Mouse (Mus musculus) CD8-positive naive resting alpha-beta T cell, adult 2 months (primary cell): ENCODE data around the gene Mob3a.
"Not testable (repeated sequence)": the region's sequence is repeated elsewhere in the genome, so short reads cannot be mapped to it uniquely, and the experiment has no call there.

Experiments
- DNase-seq, 2 experiments: peaks; one replicate each; pipeline ENCODE4 v3.0.0; 2022; ENCODE audit warnings: low read depth in 2 of 2, low spot score in 2 of 2

The Mob3a gene

DNA sequence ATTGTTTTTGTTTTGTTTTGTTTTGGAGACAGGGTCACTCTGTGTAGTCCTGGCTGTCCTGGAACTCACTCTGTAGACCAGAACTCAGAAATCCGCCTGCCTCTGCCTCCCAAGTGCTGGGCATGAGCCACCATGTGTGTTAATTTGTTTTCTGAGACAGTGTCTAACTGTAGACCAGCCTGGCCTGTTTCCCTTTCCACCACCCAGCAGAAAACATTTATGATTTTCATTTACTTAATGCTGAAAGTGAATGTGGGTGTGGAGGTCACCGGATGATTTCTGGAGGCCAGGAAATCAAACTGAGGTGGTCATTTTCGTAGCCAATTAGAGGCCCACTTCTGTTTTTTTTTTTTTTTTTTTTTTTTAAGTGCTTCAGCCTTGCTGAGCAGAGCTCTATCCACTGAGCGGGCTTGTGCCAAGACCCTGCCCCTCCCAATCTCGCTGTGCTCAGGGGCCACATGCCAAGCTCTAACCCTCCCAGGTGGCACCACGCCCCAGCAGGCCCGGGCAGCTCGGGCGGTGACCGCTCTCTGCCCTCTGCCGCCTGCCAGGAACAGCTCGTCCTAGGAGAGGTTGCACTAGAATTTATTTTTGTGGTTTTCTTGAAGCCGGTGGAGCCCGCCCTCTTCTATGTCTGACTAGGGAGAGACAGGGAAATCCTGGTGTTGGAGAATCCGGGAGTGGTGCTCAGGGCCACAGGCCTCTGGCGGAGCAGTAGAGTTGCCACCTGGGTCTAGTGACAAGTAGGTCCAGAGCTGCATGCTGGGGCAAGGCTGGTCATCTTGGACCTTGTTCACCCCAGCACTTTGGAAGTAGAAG is 37.4 kb downstream of the Mob3a start:
- DNase-seq = no peak

DNA sequence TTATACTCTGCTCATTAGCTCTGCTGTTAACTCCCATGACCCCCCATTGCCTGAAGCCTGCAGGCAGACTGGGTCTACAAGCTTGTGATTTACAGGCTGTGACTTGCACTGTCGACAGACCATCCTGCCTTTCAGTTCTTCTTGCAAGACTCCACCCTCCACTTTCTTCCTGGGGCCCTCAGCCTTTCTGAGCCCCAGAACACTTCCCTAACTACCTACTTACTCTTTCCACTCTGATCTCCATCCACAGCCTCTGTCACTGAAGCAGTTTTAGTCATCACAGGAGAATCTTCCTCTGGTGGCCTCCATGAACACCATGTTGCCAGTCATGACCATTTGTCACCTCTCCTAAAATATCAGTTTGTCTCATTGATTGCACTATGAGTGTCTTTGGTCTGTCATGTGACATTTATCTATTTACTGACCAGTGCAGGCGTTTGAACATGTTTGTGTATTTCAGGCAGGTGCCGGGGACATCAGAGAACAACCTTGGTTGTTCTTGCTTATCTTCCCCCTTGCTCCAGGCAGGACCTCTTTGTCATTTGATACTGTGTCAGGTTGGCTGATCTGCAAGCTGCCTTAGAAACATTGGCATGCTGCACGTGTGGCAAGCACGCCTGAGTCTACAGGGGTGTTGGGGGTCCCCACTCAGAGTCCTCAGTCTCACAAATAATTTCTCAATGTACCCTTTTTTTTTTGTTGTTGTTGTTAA is 38.1 kb downstream of the Mob3a start:
- DNase-seq = no peak

DNA sequence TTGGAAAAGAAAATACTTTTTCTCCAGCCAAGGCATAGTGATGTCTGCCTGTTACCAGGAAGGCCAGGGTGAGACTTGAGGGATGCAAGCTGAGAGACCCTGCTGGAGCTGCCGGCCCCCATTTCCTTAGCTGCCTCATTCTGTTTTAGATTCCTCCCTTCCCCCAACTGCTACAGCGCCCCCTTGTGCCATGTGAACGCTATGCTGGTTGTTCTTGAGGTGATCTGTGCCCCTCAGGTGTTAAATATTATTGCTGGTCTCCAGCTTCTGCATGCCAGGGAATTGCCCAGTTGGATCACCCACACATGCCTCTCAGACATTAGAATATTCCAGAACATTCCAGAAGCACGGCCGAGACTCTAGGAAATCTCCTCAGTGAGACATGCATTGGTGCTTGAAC is 40.6 kb downstream of the Mob3a start:
- peak; percentile 64 to 79 for DNase-seq

DNA sequence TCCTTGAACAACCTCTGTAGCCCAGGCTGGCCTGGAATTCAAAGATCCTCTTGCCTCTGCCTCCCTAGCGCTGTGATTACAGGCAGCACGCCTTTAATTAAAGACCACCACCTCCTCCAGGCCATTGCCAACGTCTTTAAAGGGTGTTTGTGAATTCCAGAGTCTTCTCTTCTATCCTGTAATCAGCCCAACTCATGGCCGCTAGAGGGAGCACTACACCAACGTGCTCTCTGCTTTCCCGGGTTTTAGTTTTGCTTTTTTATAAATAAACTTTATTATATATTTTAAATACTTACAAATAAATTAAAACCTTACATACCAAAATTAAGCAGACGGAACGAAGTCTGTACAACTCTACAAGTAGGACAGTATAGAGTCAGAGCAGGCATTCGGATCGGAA is 42.6 kb downstream of the Mob3a start:
- peak; percentile 54 to 69 for DNase-seq

DNA sequence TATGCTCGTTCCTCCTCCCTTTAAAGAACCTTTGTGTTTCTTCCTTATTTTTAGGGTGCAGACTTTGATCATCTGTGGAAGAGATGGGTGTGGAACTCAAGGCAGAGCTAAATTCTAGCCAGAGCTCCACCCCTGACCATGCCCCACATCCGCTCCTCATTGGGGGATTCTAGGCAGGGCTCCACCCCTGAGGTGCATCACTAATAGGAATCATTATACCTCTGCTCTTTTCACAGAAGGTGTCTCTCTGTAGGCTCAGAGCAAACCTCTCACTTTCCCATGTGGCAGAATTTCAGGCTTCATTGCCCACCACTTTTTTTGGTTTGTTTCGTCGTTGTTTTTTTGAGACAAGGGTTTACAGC is 43.0 kb downstream of the Mob3a start:
- no peak for DNase-seq

DNA sequence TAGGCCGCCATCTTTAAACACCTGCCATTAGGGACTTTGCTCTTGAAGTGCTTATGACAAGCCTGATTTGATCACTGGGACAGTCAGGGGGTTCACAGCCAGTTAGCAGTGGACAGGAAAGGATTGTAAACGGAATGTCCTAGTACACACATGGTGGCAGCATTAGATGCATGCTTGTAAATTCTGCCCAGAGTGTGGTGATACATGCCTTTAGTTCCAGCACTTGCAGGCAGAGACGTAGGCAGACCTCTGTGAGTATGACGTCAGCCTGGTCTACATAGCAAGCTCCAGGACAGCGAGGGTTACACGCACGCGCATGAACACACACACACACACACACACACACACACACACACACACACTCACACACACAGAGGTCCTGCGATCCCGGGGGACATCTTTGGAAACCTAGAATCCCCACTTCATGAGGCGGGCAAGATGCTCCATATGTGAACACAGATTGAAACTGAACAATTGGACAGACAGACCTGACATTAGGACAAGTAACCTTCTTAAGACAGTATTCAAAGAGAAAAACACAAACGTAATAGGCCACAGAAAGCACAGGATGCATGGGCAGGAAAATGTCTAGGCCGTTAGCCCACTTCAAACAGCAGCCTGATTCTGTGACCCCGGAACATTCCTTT is 43.5 kb downstream of the Mob3a start:
- DNase-seq = peak; percentile 51 to 58

DNA sequence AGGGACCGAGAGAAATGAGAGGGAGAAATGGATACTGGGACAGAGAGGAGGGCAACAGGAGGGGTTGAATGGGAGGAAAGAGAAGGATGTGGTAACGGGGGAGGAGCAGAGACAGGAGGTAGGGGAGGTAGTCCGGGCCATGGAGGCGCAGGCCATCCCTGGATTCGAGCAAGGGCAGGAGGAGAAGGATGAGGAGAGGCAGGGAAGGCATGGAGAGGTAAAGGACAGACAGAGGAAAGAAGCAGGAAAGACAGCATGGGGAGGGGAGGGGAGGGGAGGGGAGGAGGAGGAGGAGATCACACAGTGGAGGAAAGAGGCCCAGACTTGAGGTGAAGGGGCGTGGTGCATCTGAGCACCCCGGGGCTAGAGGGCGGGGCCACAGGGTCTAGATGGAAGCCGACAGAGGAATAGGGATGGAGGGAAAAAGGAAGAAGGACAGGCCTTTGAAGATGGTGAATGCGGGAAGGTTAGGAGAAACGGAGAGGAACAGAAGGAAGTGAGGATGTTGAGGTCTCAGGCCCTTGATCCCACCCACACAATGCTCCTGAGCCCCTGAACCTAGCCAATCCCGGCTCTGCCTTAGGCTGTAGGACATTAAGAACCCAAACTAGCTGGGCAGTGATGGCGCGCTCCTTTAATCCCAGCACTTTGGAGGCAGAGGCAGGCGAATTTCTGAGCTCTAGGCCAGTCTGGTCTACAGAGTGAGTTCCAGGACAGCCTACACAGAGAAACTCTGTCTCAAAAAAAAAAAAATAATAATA is 44.7 kb downstream of the Mob3a start, which contains the start of gene Btbd2:
Btbd2 (minus strand) TSS at position 209 of the 761 bp plus-strand sequence.
- no peak for DNase-seq

DNA sequence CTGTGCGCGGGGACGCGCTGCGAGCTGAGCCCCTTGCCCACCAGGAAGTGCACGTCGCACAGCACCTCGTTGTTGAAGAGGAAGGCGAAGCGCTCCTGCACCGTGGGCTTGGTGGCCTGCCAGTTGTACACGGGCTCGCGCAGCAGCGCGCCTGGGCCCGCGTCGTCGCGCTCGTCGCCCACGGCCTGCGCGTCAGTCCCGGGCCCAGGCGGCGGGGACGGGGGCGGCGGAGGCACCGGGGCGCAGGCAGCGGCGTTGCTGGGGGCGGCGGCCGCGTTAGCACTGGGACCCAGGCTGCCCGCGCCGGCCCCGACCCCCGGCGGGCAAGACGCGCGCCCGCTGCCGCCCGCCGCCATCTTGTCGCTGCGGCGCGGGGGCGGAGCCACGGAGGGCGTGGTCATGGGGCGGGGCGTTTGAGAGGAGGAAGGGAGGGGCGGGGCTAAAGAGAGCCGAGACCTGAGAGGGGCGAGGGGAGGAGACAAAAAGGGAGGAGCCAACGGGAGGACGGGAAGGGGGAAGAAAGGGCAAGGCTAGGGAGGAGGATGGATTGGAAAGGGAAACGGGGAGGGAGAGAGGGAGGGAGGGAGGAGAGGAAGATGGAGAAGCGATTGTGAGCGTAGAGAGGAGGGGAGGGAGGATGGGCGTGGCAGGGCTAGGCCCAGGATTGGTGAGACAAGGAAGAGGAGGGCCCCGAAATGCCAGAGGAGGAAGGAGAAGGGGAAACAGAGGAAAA is 45.5 kb downstream of the Mob3a start:
- DNase-seq = peak; percentile 80 to 92

DNA sequence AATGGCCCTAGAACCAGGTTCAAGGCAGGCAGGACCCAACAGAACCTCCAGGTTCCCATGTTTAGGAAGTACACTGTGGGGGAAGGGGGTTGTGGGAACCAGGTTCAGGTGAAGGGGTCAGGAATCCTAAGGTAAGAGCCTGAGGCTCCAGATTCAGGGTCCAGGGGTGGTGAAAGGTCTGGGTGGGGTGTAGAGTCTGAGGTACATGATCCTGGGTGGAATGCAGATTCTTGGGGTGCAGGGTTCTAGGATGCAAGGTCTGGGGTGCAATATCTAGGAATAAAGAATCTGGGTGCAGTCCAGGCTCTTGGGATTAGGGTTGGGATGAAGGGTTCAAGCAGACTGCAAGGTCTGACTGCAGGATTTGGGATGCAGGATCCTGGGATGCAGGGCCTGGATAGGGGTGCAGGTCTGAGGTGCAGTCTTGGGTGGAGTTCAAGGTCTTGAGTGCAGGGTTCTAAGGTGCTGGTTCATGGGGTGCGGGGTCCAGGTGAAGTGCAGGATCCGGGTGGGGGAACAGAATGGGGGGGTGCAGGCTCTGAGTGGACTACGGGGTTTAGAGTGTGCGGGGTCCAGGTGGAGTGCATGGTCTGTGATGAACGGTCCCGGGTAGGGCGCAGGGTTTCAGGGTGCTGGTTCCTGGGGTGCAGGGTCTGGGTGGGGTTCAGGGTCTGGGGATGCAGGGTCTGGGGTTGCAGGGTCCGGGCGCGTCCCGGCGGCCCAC is 46.2 kb downstream of the Mob3a start:
- no peak for DNase-seq

DNA sequence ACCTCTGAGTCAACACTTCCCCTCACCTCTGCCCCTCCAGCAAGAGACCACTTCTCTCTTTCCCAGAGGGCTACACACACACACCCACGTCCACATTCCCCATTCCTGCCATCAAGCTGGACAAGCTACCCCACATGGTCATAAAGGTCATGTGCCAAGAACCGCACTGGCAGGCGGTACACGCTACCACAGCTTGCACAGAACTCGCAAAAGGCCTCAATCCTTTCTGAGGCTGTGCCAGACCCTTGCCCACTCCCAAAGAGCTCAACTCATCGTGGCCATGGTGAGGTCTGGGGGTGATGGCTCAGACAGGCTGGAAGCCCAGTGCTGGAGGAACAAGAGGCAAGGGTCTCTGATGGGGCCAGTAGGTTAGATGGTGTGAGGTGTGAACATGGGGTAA is 46.9 kb downstream of the Mob3a start:
- no peak for DNase-seq

DNA sequence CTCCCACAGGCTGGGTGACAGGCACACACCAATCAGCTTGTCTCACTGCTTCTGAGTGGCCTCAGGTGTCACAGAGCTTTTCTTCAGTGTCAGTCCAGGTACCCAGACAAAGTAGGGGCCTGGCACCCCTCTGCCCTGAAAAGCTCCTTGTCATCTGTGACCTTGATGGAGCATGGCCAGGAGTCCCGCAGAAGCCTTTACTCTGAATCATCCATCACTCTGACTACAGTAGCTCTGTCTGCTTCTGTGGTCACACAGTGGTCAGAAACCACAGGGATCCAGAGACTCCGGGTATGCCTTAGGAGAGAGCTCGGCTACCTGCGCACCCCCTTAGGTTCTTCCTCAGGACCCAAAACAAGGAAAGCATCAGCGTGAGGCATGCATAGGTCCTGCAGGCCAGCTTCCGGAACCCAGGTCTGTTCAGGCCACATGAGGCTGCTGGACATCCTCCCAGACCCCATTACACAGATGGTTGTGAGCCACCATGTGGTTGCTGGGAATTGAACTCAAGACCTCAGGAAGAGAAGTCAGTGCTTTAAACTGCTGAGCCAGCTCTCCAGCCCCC is 48.5 kb downstream of the Mob3a start:
- no peak for DNase-seq

DNA sequence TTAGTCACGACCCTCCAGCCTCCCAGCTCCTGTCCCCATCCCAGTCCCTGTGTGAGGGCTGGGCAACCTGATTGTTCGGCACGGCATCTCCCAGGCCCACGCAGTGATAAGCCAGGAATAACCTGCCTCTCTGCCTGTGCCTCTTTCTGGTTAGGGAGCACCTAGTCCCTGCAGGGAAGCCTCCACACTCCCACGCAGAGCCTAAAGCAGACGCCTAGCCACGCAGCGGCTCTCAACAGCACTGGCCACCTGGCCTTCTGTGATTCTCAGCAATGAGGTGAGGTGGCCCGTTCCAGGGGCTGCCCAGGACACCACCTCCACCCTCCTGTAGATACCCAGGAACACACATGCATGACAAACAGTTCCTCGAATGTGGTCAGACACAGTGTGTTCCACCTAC is 51.4 kb downstream of the Mob3a start:
- no peak for DNase-seq

DNA sequence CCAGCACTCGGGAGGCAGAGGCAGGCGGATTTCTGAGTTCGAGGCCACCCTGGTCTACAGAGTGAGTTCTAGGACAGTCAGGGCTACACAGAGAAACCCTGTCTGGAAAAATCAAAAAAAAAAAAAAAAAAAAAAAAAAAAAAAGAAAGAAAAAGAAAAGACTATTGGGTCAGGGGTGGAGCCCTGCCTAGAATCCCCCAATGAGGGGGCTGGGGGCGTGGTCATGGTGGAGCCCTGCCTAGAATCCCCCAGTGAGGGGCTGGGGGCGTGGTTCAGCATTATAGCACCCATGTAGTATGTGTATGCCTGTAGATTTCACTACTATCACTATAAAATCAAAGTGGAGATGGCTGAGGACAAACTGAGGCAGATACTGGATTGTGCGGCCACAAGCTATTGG is 51.9 kb downstream of the Mob3a start:
- DNase-seq = not testable (repeated sequence)

DNA sequence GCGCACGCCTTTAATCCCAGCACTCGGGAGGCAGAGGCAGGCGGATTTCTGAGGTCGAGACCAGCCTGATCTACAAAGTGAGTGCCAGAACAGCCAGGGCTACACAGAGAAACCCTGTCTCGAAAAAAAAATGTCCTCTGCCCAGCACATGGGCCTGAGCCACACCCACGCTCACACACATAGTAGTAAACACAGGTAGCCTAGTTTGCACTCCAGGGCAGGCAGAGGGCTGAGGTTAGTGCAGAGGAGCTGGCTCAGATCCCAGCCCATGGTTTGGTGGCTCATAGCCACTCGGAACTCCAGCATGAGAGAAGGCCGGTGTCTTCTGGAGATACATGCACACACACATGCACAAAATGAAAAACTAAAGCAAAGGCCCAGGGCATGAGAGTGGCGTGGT is 54.8 kb downstream of the Mob3a start:
- no peak for DNase-seq

DNA sequence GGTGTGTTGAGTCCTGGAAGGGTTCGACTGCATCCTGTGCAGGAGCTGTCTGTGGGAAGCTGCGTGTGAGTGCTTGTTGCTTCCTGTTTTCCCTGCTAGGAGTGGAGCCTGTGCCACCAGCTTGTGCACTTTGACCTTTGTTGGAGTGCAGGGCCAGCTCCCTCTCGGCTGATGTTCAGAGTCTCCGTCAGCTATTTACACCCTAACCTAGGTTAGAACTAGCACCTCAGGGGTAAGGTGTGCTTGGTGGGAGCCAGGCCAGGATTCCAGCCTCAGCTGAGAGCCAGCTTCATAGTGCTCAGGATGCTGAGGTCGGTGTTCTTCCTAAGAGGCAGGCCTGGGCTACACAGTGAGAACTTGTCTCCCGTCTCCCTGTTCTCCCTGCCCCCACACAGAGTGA is 66.4 kb downstream of the Mob3a start:
- DNase-seq = no peak
